Mouse (Mus musculus) neural tube, embryonic 15.5 days (tissue): ENCODE data around the gene Sympk. TPM values are rescaled to one million over a fixed set of nuclear protein-coding genes. Genes with fewer than 3 reads are reported as not detected.
A peak's percentile ranks its signal among the peaks of the same experiment; 100 is the strongest.

ENCODE experiments used
- ATAC-seq: fragments of 200-750 bp; cut with Nextera tagmentation; 2 replicates; pipeline ENCODE4 v1.8.0; 2017; ENCODE audit warnings: mild to moderate bottlenecking, moderate TSS enrichment, moderate library complexity; ENCODE audit not compliant: low FRiP score
- H3K27ac ChIP-seq: fragments of 300-500 bp; sonication (generic); replicated peaks from 2 replicates; pipeline ENCODE4 v1.5.1; 2015; ENCODE audit warnings: mild to moderate bottlenecking, inconsistent platforms
- H3K27me3 ChIP-seq: fragments of 300-500 bp; sonication (generic); replicated peaks from 2 replicates; pipeline ENCODE4 v1.6.1; 2015; ENCODE audit warnings: inconsistent platforms
- H3K36me3 ChIP-seq: fragments of 300-500 bp; sonication (generic); 2 replicates; pipeline ENCODE4 v1.6.1; 2015; ENCODE audit warnings: inconsistent platforms
- H3K4me1 ChIP-seq: fragments of 300-500 bp; sonication (generic); 2 replicates; pipeline ENCODE4 v1.6.1; 2015; ENCODE audit warnings: inconsistent platforms
- H3K4me2 ChIP-seq: fragments of 300-500 bp; sonication (generic); 2 replicates; pipeline ENCODE4 v1.6.1; 2015; ENCODE audit warnings: inconsistent platforms, mild to moderate bottlenecking, moderate library complexity
- H3K4me3 ChIP-seq: fragments of 300-500 bp; sonication (generic); replicated peaks from 2 replicates; pipeline ENCODE4 v1.5.1; 2015; ENCODE audit warnings: mild to moderate bottlenecking, inconsistent platforms
- H3K9ac ChIP-seq: fragments of 300-500 bp; sonication (generic); replicated peaks from 2 replicates; pipeline ENCODE4 v1.6.1; 2015; ENCODE audit warnings: mild to moderate bottlenecking, inconsistent platforms
- H3K9me3 ChIP-seq: fragments of 300-500 bp; sonication (generic); replicated peaks from 2 replicates; pipeline ENCODE4 v1.6.1; 2016; ENCODE audit warnings: inconsistent platforms
- WGBS: fragments of 180-500 bp; shearing (Covaris S2); methylation state at CpG from one replicate; pipeline ENCODE4 v1.1.7; 2015; ENCODE audit warnings: mixed read lengths; 5-methylcytosine and 5-hydroxymethylcytosine counted together
- polyA plus RNA-seq: library from polyadenylated mRNA; unstranded; fragments of >200 nt; fragmentation: Nextera tagmentation; extraction: Ambion mirVana; gene quantifications from 2 replicates; pipeline ENCODE4 v1.2.1, GENCODE M21; 2015

Gene Sympk
- polyA plus RNA-seq: 26.4 and 28.3 TPM in 2 replicates

DNA sequence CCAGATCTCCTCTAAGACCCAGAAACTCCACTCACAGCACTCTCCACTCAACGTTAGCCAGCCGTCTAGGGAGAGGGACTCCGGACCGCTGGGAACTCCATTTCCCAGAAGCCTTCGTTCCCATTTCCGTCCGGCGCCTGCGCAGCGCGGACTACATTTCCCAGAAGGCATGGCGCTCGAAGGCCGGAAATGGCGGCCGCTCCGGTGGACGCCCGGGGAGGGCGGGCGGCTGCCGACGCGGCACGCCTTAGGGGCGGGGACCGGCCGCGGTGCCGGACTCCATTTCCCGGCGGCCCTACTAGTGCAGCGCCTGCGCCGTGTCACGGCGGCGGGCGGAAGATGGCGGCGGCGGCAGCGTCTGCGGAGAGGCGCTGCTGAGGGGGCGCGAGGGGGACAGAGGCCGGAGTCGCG is at the start of gene Sympk:
Sympk (plus strand) TSS at position 282 of the 411 bp plus-strand sequence.
- Histone ChIP-seq H3K27me3 (peaks cover 37% of the 10 kb centered on the region), H3K27ac (peak within 1 kb of the TSS; percentile 75), H3K9me3 (no peaks in the 10 kb centered on the region), H3K4me3 (peak within 1 kb of the TSS; percentile 88), H3K4me2 (peak within 1 kb of the TSS; percentile 85), H3K36me3 (peaks cover 2% of the 10 kb centered on the region), H3K9ac (peak within 1 kb of the TSS; percentile 86), H3K4me1 (peaks cover 27% of the 10 kb centered on the region)
- ATAC-seq: peak; percentile 94
- WGBS: under 1% methylated on average over 46 of the region's 50 CpGs

DNA sequence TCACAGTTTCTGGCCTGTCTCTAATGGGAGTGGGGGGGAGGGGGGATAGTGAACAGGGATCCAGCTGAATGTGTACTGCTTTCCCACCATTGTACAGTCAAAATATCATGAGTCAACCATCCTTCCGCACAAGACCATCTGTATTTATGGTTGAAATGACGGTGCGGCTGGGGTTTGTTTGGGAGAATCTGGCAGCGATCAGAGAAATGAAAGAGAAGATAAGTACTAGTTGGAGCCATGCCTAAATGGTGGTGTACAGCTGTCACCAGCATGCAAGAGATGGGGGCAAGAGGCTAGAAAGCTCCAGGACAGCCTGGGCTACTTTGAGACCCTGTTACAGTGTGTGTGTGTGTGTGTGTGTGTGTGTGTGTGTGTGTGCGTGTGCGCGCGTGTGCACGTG is 45.8 kb upstream of the Sympk start:
- no peak overlapping the region for H3K4me2 ChIP-seq
- 93% methylated on average over 9 of the region's 9 CpGs for WGBS
- no peaks in the 10 kb centered on the region for H3K36me3 ChIP-seq
- H3K27ac ChIP-seq: no peak overlapping the region
- H3K4me3 ChIP-seq: no peak overlapping the region
- H3K9me3 ChIP-seq: no peaks in the 10 kb centered on the region
- H3K4me1 ChIP-seq: no peaks in the 10 kb centered on the region
- ATAC-seq: no peak
- no peak overlapping the region for H3K9ac ChIP-seq
- H3K27me3 ChIP-seq: no peaks in the 10 kb centered on the region

DNA sequence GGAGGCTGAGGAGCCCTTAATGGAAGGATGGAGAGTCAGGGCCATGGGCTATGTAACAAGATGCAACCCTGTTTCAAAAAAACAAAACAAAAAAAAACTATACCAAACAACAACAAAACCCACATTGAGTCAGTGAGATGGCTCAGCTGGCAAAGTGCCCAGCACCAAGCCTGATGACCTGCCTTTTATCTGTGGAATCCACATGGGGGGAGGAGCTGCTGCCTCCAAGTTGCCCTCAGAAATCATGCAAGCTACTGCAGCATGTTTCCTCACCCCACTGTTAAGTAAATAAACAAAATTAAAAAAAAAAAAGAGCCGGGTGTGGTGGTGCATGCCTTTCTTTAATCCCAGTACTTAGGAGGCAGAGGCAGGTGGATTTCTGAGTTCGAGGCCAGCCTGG is 37.7 kb upstream of the Sympk start:
- 84% methylated on average over 2 of the region's 2 CpGs for WGBS
- Histone ChIP-seq H3K9ac (no peak overlapping the region), H3K9me3 (no peaks in the 10 kb centered on the region), H3K36me3 (no peaks in the 10 kb centered on the region), H3K27ac (no peak overlapping the region), H3K4me3 (no peak overlapping the region), H3K27me3 (no peaks in the 10 kb centered on the region), H3K4me2 (no peak overlapping the region), H3K4me1 (peaks cover 8% of the 10 kb centered on the region)
- ATAC-seq: no peak

DNA sequence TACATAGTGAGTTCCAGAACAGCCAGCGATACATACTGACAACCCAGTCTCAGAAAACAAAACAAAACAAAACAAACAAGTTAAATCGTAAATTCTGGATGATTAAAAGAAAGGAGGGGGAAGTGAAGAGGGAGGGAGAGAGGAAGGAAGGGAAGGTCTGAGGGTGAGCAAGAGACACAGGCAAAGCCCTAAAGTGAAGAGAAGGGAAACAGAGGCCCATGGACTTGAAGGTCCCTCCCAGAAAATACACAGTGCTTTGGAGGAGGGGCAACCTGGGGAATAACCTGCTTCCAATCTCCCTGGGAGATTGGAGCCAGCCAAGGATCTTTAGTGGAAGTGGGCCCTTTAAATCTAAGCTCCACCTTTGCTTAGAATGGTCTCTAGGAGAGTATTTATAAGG is 37.1 kb upstream of the Sympk start, which contains the start of gene Nanos2:
Nanos2 (plus strand) TSS at position 301 of the 400 bp plus-strand sequence.
- no peak within 1 kb of the TSS for H3K27ac ChIP-seq
- no peak for ATAC-seq
- no peaks in the 10 kb centered on the region for H3K9me3 ChIP-seq
- WGBS: 54% methylated on average over 2 of the region's 2 CpGs
- no peak within 1 kb of the TSS for H3K9ac ChIP-seq
- peaks cover 14% of the 10 kb centered on the region for H3K4me1 ChIP-seq
- no peaks in the 10 kb centered on the region for H3K36me3 ChIP-seq
- no peaks in the 10 kb centered on the region for H3K27me3 ChIP-seq
- no peak within 1 kb of the TSS for H3K4me2 ChIP-seq
- H3K4me3 ChIP-seq: no peak within 1 kb of the TSS

DNA sequence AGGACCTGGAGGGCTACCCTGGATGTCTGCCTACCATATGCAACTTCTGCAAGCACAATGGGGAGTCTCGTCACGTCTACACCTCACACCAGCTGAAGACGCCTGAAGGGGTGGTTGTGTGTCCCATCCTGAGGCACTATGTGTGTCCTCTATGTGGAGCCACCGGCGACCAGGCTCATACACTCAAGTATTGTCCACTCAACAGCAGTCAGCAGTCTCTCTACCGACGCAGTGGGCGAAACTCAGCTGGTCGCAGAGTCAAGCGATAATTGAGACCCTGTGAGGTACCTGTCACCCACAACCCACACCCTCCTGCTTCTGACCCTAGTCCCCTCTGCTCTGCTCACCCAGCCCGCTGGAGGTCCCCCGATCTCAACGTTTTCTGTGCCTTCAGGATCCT is 36.4 kb upstream of the Sympk start:
- WGBS: 77% methylated on average over 13 of the region's 13 CpGs
- H3K27ac ChIP-seq: no peak overlapping the region
- no peak for ATAC-seq

DNA sequence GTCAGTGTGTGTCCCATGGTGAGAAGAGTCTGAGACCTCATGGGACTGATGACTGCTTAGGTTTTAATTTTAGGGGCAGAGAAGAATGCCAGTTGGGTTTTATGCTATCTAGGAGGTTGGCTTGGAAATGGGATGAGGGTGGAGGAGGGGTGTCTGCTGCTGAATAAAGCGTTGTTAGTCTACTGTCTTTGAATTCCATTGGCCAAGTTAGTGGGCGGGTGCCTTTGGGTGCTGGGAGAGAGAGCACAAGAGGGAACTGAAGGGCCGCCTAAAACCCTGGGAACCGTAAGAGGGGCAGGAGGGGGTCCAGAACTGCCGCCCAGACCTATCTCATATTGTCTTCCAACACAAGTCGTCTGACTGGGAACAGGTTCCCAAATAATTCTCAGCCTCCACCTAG is 35.4 kb upstream of the Sympk start:
- 80% methylated on average over 6 of the region's 6 CpGs for WGBS
- no peak overlapping the region for H3K4me3 ChIP-seq
- no peak overlapping the region for H3K27ac ChIP-seq
- ATAC-seq: no peak
- H3K9ac ChIP-seq: no peak overlapping the region
- H3K4me1 ChIP-seq: peaks cover 31% of the 10 kb centered on the region
- H3K36me3 ChIP-seq: no peaks in the 10 kb centered on the region
- no peaks in the 10 kb centered on the region for H3K9me3 ChIP-seq
- H3K27me3 ChIP-seq: peaks cover 6% of the 10 kb centered on the region; the same call in 1 of the 2 replicates
- H3K4me2 ChIP-seq: no peak overlapping the region

More for the DNA sequence above, 36.4 kb upstream of the Sympk start:
- H3K36me3 ChIP-seq: no peaks in the 10 kb centered on the region
- H3K4me1 ChIP-seq: peaks cover 21% of the 10 kb centered on the region
- no peak overlapping the region for H3K4me2 ChIP-seq
- H3K9ac ChIP-seq: no peak overlapping the region
- no peaks in the 10 kb centered on the region for H3K27me3 ChIP-seq
- H3K4me3 ChIP-seq: no peak overlapping the region
- no peaks in the 10 kb centered on the region for H3K9me3 ChIP-seq

DNA sequence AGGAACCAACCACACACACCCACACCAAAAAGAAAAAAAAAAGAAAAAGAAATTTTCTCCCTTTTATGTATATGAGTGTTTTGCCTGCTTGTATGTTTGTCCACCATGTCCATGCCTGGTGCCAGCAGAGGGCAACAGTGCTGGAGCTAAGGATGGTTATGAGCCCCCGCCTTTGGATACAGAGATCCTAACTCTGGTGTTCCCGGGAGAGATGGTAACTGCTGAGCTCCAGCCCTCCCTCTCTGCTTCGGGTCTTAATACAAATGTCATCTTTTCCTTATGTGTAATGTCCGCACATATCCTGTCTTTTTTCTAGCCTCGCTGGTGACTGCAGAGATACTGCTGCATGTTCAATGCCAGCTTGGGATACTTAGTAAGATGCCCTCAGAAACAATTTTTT is 34.2 kb upstream of the Sympk start:
- 5% methylated on average over 5 of the region's 5 CpGs for WGBS
- H3K36me3 ChIP-seq: no peaks in the 10 kb centered on the region; the same call in 1 of the 2 replicates
- H3K27me3 ChIP-seq: peaks cover 6% of the 10 kb centered on the region; the same call in 1 of the 2 replicates
- H3K4me1 ChIP-seq: peaks cover 43% of the 10 kb centered on the region
- ATAC-seq: peak; percentile 33; the same call in 1 of the 2 replicates
- H3K27ac ChIP-seq: peak overlapping the region; percentile 97
- peak overlapping the region; percentile 53 for H3K9ac ChIP-seq
- H3K9me3 ChIP-seq: no peaks in the 10 kb centered on the region
- H3K4me2 ChIP-seq: peak overlapping the region; percentile 84
- peak overlapping the region; percentile 60 for H3K4me3 ChIP-seq

DNA sequence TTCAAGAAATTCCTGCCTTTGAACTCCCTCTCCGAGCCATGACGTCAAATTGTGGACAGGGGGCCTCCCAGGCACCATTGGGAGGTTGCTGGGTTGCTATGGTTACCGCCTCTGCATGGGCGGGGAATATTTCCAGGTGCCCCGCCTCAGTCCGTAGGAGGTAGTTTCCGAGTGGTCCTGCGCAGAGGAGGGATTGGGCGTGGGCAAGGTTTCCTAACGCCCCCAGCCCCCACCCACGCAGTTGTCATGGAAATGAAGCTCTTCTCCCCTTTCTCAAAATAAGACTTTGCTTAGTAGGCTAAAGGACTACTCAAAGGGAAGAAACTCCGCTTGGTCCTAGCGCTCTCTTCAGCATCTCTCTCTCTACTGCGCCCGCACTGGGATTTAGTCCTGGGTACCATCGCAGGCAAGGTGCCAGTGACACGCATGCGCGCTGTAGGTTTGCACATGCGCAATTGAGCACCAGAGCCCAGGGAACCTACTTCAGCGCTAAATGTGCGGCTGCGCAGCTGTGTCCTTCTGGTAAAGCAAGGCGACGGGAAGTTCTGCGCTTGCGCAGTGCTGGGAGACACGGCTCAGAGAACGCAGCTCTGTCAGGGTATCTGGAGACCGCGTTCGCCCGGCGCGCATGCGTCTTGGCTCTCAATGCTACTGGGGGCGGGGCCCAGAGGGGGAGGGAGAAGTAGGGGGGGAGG is 33.4 kb upstream of the Sympk start, which contains the start of gene Mypop:
Mypop (plus strand) TSS at position 645 of the 695 bp plus-strand sequence.
- Histone ChIP-seq H3K4me3 (peak within 1 kb of the TSS; percentile 60), H3K4me1 (peaks cover 49% of the 10 kb centered on the region), H3K27me3 (peaks cover 6% of the 10 kb centered on the region; the same call in 1 of the 2 replicates), H3K27ac (peak within 1 kb of the TSS; percentile 97), H3K9me3 (no peaks in the 10 kb centered on the region), H3K4me2 (peak within 1 kb of the TSS; percentile 84), H3K9ac (peak within 1 kb of the TSS; percentile 70), H3K36me3 (peaks cover 2% of the 10 kb centered on the region; the same call in 1 of the 2 replicates)
- 0% methylated on average over 36 of the region's 37 CpGs for WGBS
- ATAC-seq: peak; percentile 93

DNA sequence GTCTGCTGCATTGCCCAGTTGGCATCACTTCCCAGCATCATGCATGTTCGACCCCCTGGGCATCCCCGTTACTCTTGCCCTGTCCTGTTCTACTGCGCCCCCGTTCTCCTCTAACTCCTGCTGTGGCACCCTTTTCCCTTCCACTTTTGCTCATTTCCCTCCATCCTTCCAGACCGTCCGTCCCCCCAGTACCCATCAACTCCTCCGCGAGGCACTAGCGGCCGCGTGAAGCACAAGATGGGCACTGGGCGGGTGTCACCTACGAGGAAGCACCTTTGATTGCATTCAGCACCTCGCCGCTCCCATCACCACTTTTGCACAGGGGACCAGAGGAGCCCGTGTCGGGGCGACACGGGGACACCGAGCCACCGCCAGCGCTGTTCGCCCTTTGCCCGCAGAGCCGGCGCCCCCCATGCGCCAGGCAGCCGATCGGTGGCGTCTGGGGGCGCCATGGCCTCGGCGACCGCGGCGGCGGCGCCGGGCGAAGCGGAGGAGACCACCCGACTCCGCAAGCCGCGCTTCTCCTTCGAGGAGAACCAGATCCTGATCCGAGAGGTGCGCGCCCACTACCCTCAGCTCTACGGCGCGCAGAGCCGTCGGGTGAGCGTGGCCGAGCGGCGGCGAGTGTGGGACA is 32.4 kb upstream of the Sympk start:
- H3K4me2 ChIP-seq: peak overlapping the region; percentile 84
- H3K27me3 ChIP-seq: peaks cover 6% of the 10 kb centered on the region; the same call in 1 of the 2 replicates
- no peaks in the 10 kb centered on the region for H3K9me3 ChIP-seq
- H3K27ac ChIP-seq: peak overlapping the region; percentile 97
- ATAC-seq: peak; percentile 26
- under 1% methylated on average over 57 of the region's 59 CpGs for WGBS
- H3K36me3 ChIP-seq: peaks cover 7% of the 10 kb centered on the region
- H3K9ac ChIP-seq: peak overlapping the region; percentile 70
- peaks cover 49% of the 10 kb centered on the region for H3K4me1 ChIP-seq
- H3K4me3 ChIP-seq: peak overlapping the region; percentile 60

DNA sequence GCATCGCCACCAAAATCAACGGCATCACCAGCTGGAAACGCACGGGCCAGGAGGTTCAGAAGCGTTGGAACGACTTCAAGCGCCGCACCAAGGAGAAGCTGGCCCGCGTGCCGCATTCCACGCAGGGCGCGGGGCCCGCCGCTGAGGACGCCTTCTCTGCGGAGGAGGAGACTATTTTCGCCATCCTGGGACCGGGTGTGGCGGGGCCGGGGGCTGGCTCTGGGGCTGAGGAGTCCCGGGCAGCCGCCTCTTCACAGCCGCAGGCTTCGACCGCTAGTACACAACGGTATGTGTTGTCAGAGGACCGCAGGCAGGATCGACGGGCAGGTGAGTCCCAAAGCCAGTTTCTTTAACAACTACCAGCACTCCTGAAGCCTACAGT is 31.9 kb upstream of the Sympk start:
- Histone ChIP-seq H3K4me2 (peak overlapping the region; percentile 84), H3K9ac (peak overlapping the region; percentile 70), H3K36me3 (peaks cover 7% of the 10 kb centered on the region), H3K27me3 (peaks cover 6% of the 10 kb centered on the region; the same call in 1 of the 2 replicates), H3K9me3 (no peaks in the 10 kb centered on the region), H3K4me1 (peaks cover 49% of the 10 kb centered on the region), H3K27ac (peak overlapping the region; percentile 97), H3K4me3 (peak overlapping the region; percentile 60)
- no peak for ATAC-seq
- 2% methylated on average over 31 of the region's 31 CpGs for WGBS

DNA sequence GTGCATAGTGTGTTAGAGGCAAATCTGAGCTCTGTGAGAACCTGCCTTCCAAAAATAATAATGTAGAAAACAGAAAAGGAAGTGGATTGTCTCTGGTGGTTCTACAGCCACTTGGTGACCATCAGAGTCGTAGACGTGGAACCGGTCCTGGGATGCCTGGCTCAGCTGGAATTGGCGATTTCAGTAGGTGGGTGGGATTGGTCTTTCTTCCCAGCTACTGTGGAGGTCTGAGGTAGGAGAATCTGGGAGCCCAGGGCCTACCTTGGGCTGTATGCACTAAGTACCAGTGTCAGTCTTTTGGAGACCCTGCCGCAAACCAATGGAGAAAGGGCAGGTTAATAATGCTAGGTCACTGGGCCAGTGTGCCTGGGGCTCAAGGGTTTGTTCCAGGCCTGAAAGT is 31.1 kb upstream of the Sympk start:
- no peak for ATAC-seq
- Histone ChIP-seq H3K4me3 (peak overlapping the region; percentile 60), H3K4me2 (peak overlapping the region; percentile 84), H3K9me3 (no peaks in the 10 kb centered on the region), H3K36me3 (peaks cover 7% of the 10 kb centered on the region), H3K27ac (no peak overlapping the region), H3K4me1 (peaks cover 49% of the 10 kb centered on the region), H3K27me3 (peaks cover 6% of the 10 kb centered on the region; the same call in 1 of the 2 replicates), H3K9ac (no peak overlapping the region; the same call in 1 of the 2 replicates)
- WGBS: 91% methylated on average over 5 of the region's 5 CpGs
